In the genomic region with DNA sequence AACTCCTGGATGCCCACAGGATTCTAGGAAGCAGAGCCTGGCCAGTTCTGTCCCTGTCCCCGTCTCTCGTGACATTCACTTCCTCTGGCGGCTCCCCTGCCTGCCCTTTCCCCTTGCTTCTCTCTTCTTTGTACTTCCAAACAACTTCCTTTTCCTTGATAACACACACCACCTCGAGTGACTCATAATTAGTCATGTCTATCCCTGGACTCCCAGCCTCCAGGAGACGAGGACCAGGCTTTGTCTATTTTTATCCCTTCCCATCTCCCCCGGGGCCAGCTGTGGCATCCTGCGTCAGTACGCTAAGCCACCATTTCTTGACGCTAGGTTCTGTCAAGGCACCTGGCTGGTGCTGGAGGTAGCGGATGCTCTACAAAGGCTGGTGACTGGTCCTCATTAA, we compare ENCODE assay signal across 9 mouse cellular contexts. TPM values are rescaled to one million over a fixed set of nuclear protein-coding genes. Genes with fewer than 3 reads are reported as not detected.
DNase-seq lines count a peak whose midpoint lies in the region; ATAC-seq and TF ChIP-seq lines count a peak whose summit lies in the region.
"Had no signal": no experiment of that assay in that cellular context is flagged by ENCODE, and none has a peak within 500 bp of the region (broad histone marks: within the 10 kb centered on the region; RNA-seq: fewer than 3 reads in every experiment).

No protein-coding gene starts in this region.

- intact Hi-C loops in left cerebral cortex, postnatal 25 days (cut with DNase I), result no loop called here
- intact Hi-C loops in left cerebral cortex, postnatal 4 days (cut with DNase I), result no loop called here

- ATAC-seq in heart, postnatal 0 days (ENCODE audit: insufficient read depth, low read depth), result peak; percentile 85
- ATAC-seq in lung, embryonic 16.5 days (ENCODE audit: low read depth), result peak; percentile 60
- ATAC-seq in forebrain, embryonic 16.5 days, result no peak

- TF ChIP-seq CTCF in heart, postnatal 0 days (IDR thresholded peaks at IDR 0.05; ENCODE audit: low read depth), result no peak

- peak; percentile 32 to 74 for DNase-seq in left cerebral cortex, postnatal 25 days (ENCODE audit: low spot score in 2 of 2)
- DNase-seq in left cerebral cortex, postnatal 4 days, result no peak
- DNase-seq in adrenal gland, postnatal 10 days, result peak; percentile 72
- peak; percentile 89 for DNase-seq in heart, postnatal 0 days (ENCODE audit: low spot score)
- DNase-seq in T-cell, adult 2 months (ENCODE audit: low spot score), result no peak
- DNase-seq in cerebellum, postnatal 14 days, result no peak

- H3K4me1 ChIP-seq in heart, postnatal 0 days (ENCODE audit: control insufficient read depth, insufficient read depth), result peaks cover 12% of the 10 kb centered on the region; the same call in 1 of the 2 replicates
- H3K4me1 ChIP-seq in lung, embryonic 16.5 days (replicated peaks; ENCODE audit: control insufficient read depth, insufficient read depth, low read length), result peaks cover 8% of the 10 kb centered on the region; the same call in 1 of the 2 replicates
- H3K4me1 ChIP-seq in forebrain, embryonic 16.5 days (replicated peaks; ENCODE audit: control insufficient read depth, insufficient read depth, low read length), result no peaks in the 10 kb centered on the region

- H3K27ac ChIP-seq in heart, postnatal 0 days (ENCODE audit: low read depth), result peak overlapping the region; percentile 61
- no peak overlapping the region for H3K27ac ChIP-seq in lung, embryonic 16.5 days (ENCODE audit: low read length)
- H3K27ac ChIP-seq in forebrain, embryonic 16.5 days (ENCODE audit: low read length), result no peak overlapping the region

- 5% methylated on average over 10 of the region's 10 CpGs for WGBS in heart, postnatal 0 days
- 27% methylated on average over 10 of the region's 10 CpGs for WGBS in lung, embryonic 16.5 days
- WGBS in forebrain, embryonic 16.5 days, result 49% methylated on average over 10 of the region's 10 CpGs

- TF ChIP-seq EP300 in heart, postnatal 0 days (IDR thresholded peaks at IDR 0.05; ENCODE audit: low read depth), result peak; percentile 44; the same call in 1 of the 2 replicates

- no peak overlapping the region for H3K4me3 ChIP-seq in heart, postnatal 0 days (ENCODE audit: low read depth, low read length)
- no peak overlapping the region for H3K4me3 ChIP-seq in lung, embryonic 16.5 days (ENCODE audit: low read length)
- H3K4me3 ChIP-seq in forebrain, embryonic 16.5 days (replicated peaks; ENCODE audit: low read length), result no peak overlapping the region

- H3K9me3 ChIP-seq in heart, postnatal 0 days (replicated peaks; ENCODE audit: control insufficient read depth, low read length), result no peaks in the 10 kb centered on the region
- H3K9me3 ChIP-seq in lung, embryonic 16.5 days (ENCODE audit: control insufficient read depth, low read length), result no peaks in the 10 kb centered on the region
- H3K9me3 ChIP-seq in forebrain, embryonic 16.5 days (ENCODE audit: control insufficient read depth, low read length), result no peaks in the 10 kb centered on the region

- no peak overlapping the region for H3K9ac ChIP-seq in heart, postnatal 0 days (replicated peaks; ENCODE audit: low read depth, low read length)
- H3K9ac ChIP-seq in lung, embryonic 16.5 days (ENCODE audit: low read length), result no peak overlapping the region
- no peak overlapping the region for H3K9ac ChIP-seq in forebrain, embryonic 16.5 days (replicated peaks; ENCODE audit: low read depth, low read length)

- H3K36me3 ChIP-seq in heart, postnatal 0 days (replicated peaks; ENCODE audit: control insufficient read depth, insufficient read depth, low read length), result no peaks in the 10 kb centered on the region
- H3K36me3 ChIP-seq in lung, embryonic 16.5 days (ENCODE audit: control insufficient read depth, insufficient read depth, low read length), result no peaks in the 10 kb centered on the region
- no peaks in the 10 kb centered on the region for H3K36me3 ChIP-seq in forebrain, embryonic 16.5 days (ENCODE audit: control insufficient read depth, insufficient read depth)

- peak overlapping the region; percentile 32 for H3K4me2 ChIP-seq in heart, postnatal 0 days (ENCODE audit: low read depth, low read length)
- peak overlapping the region; percentile 14; the same call in 1 of the 2 replicates for H3K4me2 ChIP-seq in lung, embryonic 16.5 days (ENCODE audit: low read depth, low read length)
- H3K4me2 ChIP-seq in forebrain, embryonic 16.5 days (ENCODE audit: low read length), result no peak overlapping the region

- no peaks in the 10 kb centered on the region for H3K27me3 ChIP-seq in heart, postnatal 0 days (ENCODE audit: control insufficient read depth, insufficient read depth, low read length)
- H3K27me3 ChIP-seq in lung, embryonic 16.5 days (ENCODE audit: control insufficient read depth, insufficient read depth, low read depth, low read length), result no peaks in the 10 kb centered on the region
- no peaks in the 10 kb centered on the region for H3K27me3 ChIP-seq in forebrain, embryonic 16.5 days (replicated peaks; ENCODE audit: control insufficient read depth, insufficient read depth, low read length)

RNA-seq across cellular contexts. Expression of gene Bicral, which starts 15.9 kb away (rescaled TPM):
- 10 to 100 TPM; 41.6 to 49.7 TPM for total RNA-seq in left cerebral cortex, postnatal 25 days (2021)
- 10 to 100 TPM; 42.2 to 45.3 TPM for total RNA-seq in left cerebral cortex, postnatal 4 days (2021)
- 10 to 100 TPM; 15.2 to 19.0 TPM for total RNA-seq in adrenal gland, postnatal 10 days (2021)
- 3.6 and 17.2 TPM in 2 replicates for total RNA-seq in heart, postnatal 0 days (2014; rRNA removed; ENCODE audit: low replicate concordance)
- polyA plus RNA-seq in heart, postnatal 0 days (2015; fragmentation: Nextera tagmentation; extraction: Ambion mirVana), result 1.8 and 2.3 TPM in 2 replicates
- polyA plus RNA-seq in lung, embryonic 16.5 days (2015; fragmentation: Nextera tagmentation; extraction: Ambion mirVana), result 3.3 and 4.4 TPM in 2 replicates
- polyA plus RNA-seq in forebrain, embryonic 16.5 days (2015; fragmentation: Nextera tagmentation; extraction: Ambion mirVana), result 8.8 and 10.0 TPM in 2 replicates

RNA-seq across cellular contexts. Expression of gene Tbcc, which starts 16.4 kb away (rescaled TPM):
- total RNA-seq in left cerebral cortex, postnatal 25 days (2021), result 10 to 100 TPM; 32.4 to 36.7 TPM
- 10 to 100 TPM; 23.4 to 28.5 TPM for total RNA-seq in left cerebral cortex, postnatal 4 days (2021)
- total RNA-seq in adrenal gland, postnatal 10 days (2021), result 10 to 100 TPM; 21.6 to 23.3 TPM
- total RNA-seq in heart, postnatal 0 days (2014; rRNA removed; ENCODE audit: low replicate concordance), result 37.8 and 44.8 TPM in 2 replicates
- 43.6 and 43.7 TPM in 2 replicates for polyA plus RNA-seq in heart, postnatal 0 days (2015; fragmentation: Nextera tagmentation; extraction: Ambion mirVana)
- polyA plus RNA-seq in lung, embryonic 16.5 days (2015; fragmentation: Nextera tagmentation; extraction: Ambion mirVana), result 38.6 and 40.8 TPM in 2 replicates
- 52.6 and 55.6 TPM in 2 replicates for polyA plus RNA-seq in forebrain, embryonic 16.5 days (2015; fragmentation: Nextera tagmentation; extraction: Ambion mirVana)

RNA-seq across cellular contexts. Expression of gene Prph2, which starts 36.1 kb away (rescaled TPM):
- total RNA-seq in left cerebral cortex, postnatal 25 days (2021), result not detected
- not detected for total RNA-seq in left cerebral cortex, postnatal 4 days (2021)
- not detected for total RNA-seq in adrenal gland, postnatal 10 days (2021)
- not detected in 2 replicates for total RNA-seq in heart, postnatal 0 days (2014; rRNA removed; ENCODE audit: low replicate concordance)
- not detected in 2 replicates for polyA plus RNA-seq in heart, postnatal 0 days (2015; fragmentation: Nextera tagmentation; extraction: Ambion mirVana)
- polyA plus RNA-seq in lung, embryonic 16.5 days (2015; fragmentation: Nextera tagmentation; extraction: Ambion mirVana), result not detected in 2 replicates
- not detected in 2 replicates for polyA plus RNA-seq in forebrain, embryonic 16.5 days (2015; fragmentation: Nextera tagmentation; extraction: Ambion mirVana)
- polyA plus RNA-seq: large intestine, adult 2 months had no signal

Comparison
In these comparisons a context has a peak if more than half of its experiments do, and no peak if none do; other contexts are left out.
1. DNase-seq: peak in left cerebral cortex, postnatal 25 days (2 of 2), adrenal gland, postnatal 10 days (single experiment) and heart, postnatal 0 days (single experiment); none in left cerebral cortex, postnatal 4 days (single experiment), T-cell, adult 2 months (single experiment) and cerebellum, postnatal 14 days (0 of 2).